Mouse (Mus musculus): Measurements from ENCODE around the gene Sh3d21.

- TF ChIP-seq CTCF (IDR thresholded peaks at IDR 0.05; ENCODE audit: control insufficient read depth, insufficient read depth, low read length) (no peak), POLR2A (IDR thresholded peaks at IDR 0.05; ENCODE audit: borderline replicate concordance, control insufficient read depth, low read depth, low read length) (no peak)
These were observed 27.3 kb upstream of the Sh3d21 start for GRCm38 (mm10) chr4:126190636-126191035.
